Mouse (Mus musculus): ENCODE data around the gene Nrl. TPM values are rescaled to one million over a fixed set of nuclear protein-coding genes. Genes with fewer than 3 reads are reported as not detected.

Nrl gene
- not detected in 2 replicates for polyA plus RNA-seq (2016; fragmentation: Nextera tagmentation; extraction: Ambion mirVana)

DNA sequence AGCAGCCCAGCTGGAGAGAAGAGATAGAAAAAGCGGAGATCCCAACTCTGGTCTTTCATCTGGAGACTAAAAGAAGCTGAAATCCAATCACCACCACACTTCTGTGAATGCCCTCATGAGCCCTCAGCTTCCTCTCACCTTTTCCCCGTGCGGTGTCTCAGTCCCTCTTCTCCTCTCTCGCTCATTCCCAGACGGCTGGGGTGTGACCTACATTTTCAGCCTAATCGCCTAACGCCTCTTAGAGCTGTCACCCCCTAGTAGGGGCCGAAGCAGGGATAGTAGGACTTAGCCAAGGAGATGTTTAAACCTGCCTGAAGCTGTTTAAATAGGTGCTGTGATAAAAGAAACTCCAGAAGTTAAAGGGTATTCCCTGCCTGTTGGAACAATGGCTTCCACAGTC is at the start of gene Nrl:
Gene Nrl (minus strand): TSS at position 197 of the 400 bp plus-strand sequence.
- Histone ChIP-seq H3K9me3 (no peaks in the 10 kb centered on the region), H3K36me3 (no peaks in the 10 kb centered on the region), H3K27ac (no peak within 1 kb of the TSS), H3K27me3 (ENCODE audit: insufficient read depth, poor library complexity, severe bottlenecking) (peaks cover 74% of the 10 kb centered on the region), H3K4me1 (peaks cover 24% of the 10 kb centered on the region), H3K4me3 (0 out of 2 replicates have a peak within 1 kb of the TSS, but pooled peaks have one; percentile 15)
- no peak for DNase-seq (ENCODE audit: low spot score)
- WGBS, result 8% methylated on average over 8 of the region's 8 CpGs

- Histone ChIP-seq H3K27me3 (ENCODE audit: insufficient read depth, poor library complexity, severe bottlenecking) (no peaks in the 10 kb centered on the region), H3K4me3 (no peak overlapping the region), H3K4me1 (peaks cover 26% of the 10 kb centered on the region), H3K36me3 (peaks cover 35% of the 10 kb centered on the region), H3K9me3 (no peaks in the 10 kb centered on the region), H3K27ac (no peak overlapping the region)
- DNase-seq (ENCODE audit: low spot score), result no peak
Observed at GRCm38 (mm10) chr14:55571760-55572159, 47.0 kb upstream of the Nrl start.

GRCm38 (mm10) chr14:55570588-55570987 is 45.8 kb upstream of the Nrl start:
- peaks cover 47% of the 10 kb centered on the region for H3K36me3 ChIP-seq
- H3K27ac ChIP-seq, result no peak overlapping the region

DNA sequence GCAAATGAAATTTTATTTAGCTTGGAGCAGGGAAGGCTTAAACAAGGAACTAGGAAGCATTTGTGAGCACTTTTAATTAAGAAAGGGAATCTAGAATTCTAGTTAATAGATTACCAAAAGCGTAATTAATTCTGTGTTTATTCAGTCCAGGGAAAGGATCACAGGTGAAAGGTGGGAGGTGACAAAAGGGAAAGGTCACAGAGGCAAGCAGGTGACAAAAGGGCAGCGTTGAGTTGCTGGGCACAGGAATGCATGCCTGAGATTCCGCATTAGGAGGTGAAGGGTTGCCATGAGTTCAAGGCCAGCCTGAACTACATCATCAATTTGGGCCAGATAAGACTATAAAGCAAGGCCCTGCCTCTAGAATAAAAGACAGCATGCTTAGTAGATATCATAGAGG is 42.7 kb upstream of the Nrl start:
- no peak for DNase-seq (ENCODE audit: low spot score)
- Histone ChIP-seq H3K9me3 (no peaks in the 10 kb centered on the region), H3K27me3 (ENCODE audit: insufficient read depth, poor library complexity, severe bottlenecking) (no peaks in the 10 kb centered on the region), H3K4me3 (no peak overlapping the region), H3K36me3 (peaks cover 78% of the 10 kb centered on the region), H3K4me1 (peaks cover 3% of the 10 kb centered on the region; the same call in 1 of the 2 replicates), H3K27ac (no peak overlapping the region)
- WGBS, result 77% methylated on average over 3 of the region's 3 CpGs

More at GRCm38 (mm10) chr14:55570588-55570987, 45.8 kb upstream of the Nrl start:
- Histone ChIP-seq H3K4me3 (no peak overlapping the region), H3K4me1 (peaks cover 17% of the 10 kb centered on the region), H3K27me3 (ENCODE audit: insufficient read depth, poor library complexity, severe bottlenecking) (no peaks in the 10 kb centered on the region), H3K9me3 (no peaks in the 10 kb centered on the region)
- DNase-seq (ENCODE audit: low spot score), result no peak
- 85% methylated on average over 2 of the region's 2 CpGs for WGBS

DNA sequence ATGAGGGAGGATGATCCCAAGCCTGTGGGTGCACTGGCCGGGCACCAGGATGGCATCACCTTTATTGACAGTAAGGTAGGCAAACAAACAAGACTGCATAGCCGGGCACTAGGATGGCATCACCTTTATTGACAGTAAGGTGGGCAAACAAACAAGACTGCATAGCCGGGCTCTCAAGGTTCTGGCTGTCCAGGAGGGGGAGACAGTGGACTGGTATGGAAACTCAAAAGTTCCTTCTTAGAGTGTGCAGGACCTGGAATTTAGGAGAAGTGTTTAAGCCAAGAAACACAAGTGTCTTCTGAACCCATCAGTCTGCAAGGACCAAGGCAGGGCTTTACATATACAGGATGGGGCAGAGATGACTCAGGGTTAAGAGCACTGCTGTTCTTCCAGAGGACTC is 41.0 kb upstream of the Nrl start:
- peaks cover 78% of the 10 kb centered on the region for H3K36me3 ChIP-seq

GRCm38 (mm10) chr14:55563249-55563648 is 38.5 kb upstream of the Nrl start:
- Histone ChIP-seq H3K9me3 (no peaks in the 10 kb centered on the region), H3K36me3 (peaks cover 57% of the 10 kb centered on the region), H3K4me1 (peaks cover 11% of the 10 kb centered on the region), H3K27ac (no peak overlapping the region), H3K27me3 (ENCODE audit: insufficient read depth, poor library complexity, severe bottlenecking) (no peaks in the 10 kb centered on the region), H3K4me3 (no peak overlapping the region)
- 88% methylated on average over 11 of the region's 11 CpGs for WGBS
- no peak for DNase-seq (ENCODE audit: low spot score)

More for the DNA sequence above, 41.0 kb upstream of the Nrl start:
- Histone ChIP-seq H3K27me3 (ENCODE audit: insufficient read depth, poor library complexity, severe bottlenecking) (no peaks in the 10 kb centered on the region), H3K4me3 (no peak overlapping the region), H3K4me1 (peaks cover 13% of the 10 kb centered on the region), H3K27ac (no peak overlapping the region), H3K9me3 (no peaks in the 10 kb centered on the region)
- no peak for DNase-seq (ENCODE audit: low spot score)
- 74% methylated on average over 3 of the region's 3 CpGs for WGBS

- H3K4me3 ChIP-seq, result no peak overlapping the region
- H3K4me1 ChIP-seq, result peaks cover 13% of the 10 kb centered on the region
- H3K36me3 ChIP-seq, result peaks cover 43% of the 10 kb centered on the region
- 84% methylated on average over 10 of the region's 10 CpGs for WGBS
- no peak for DNase-seq (ENCODE audit: low spot score)
- no peaks in the 10 kb centered on the region for H3K27me3 ChIP-seq (ENCODE audit: insufficient read depth, poor library complexity, severe bottlenecking)
- no peak overlapping the region for H3K27ac ChIP-seq
- H3K9me3 ChIP-seq, result no peaks in the 10 kb centered on the region
Observed at GRCm38 (mm10) chr14:55561860-55562259, 37.1 kb upstream of the Nrl start.

GRCm38 (mm10) chr14:55560202-55561073 is 35.7 kb upstream of the Nrl start, which contains the start of gene A730061H03Rik:
Gene A730061H03Rik (minus strand): TSS chr14:55560406.
- no peaks in the 10 kb centered on the region for H3K27me3 ChIP-seq (ENCODE audit: insufficient read depth, poor library complexity, severe bottlenecking)
- peaks cover 29% of the 10 kb centered on the region for H3K36me3 ChIP-seq
- H3K9me3 ChIP-seq, result no peaks in the 10 kb centered on the region
- H3K4me1 ChIP-seq, result peaks cover 16% of the 10 kb centered on the region
- peak within 1 kb of the TSS; percentile 77 for H3K4me3 ChIP-seq
- peak within 1 kb of the TSS; percentile 98 for H3K27ac ChIP-seq
- peak; percentile 100 for DNase-seq (ENCODE audit: low spot score)
- WGBS, result under 1% methylated on average over 51 of the region's 51 CpGs

- Histone ChIP-seq H3K36me3 (peaks cover 23% of the 10 kb centered on the region), H3K27me3 (ENCODE audit: insufficient read depth, poor library complexity, severe bottlenecking) (no peaks in the 10 kb centered on the region), H3K9me3 (no peaks in the 10 kb centered on the region), H3K4me3 (peak within 1 kb of the TSS; percentile 77), H3K27ac (peak within 1 kb of the TSS; percentile 98), H3K4me1 (peaks cover 16% of the 10 kb centered on the region)
- peak; percentile 97 for DNase-seq (ENCODE audit: low spot score)
- WGBS, result under 1% methylated on average over 27 of the region's 27 CpGs
Observed at GRCm38 (mm10) chr14:55559799-55560201, 35.0 kb upstream of the Nrl start, which contains the start of gene Dcaf11. Gene Dcaf11 (plus strand): TSS chr14:55560006.

- 52% methylated on average over 6 of the region's 6 CpGs for WGBS
- peak overlapping the region; percentile 98 for H3K27ac ChIP-seq
- peak overlapping the region; percentile 77 for H3K4me3 ChIP-seq
Observed at GRCm38 (mm10) chr14:55558740-55559448, 34.1 kb upstream of the Nrl start.

DNA sequence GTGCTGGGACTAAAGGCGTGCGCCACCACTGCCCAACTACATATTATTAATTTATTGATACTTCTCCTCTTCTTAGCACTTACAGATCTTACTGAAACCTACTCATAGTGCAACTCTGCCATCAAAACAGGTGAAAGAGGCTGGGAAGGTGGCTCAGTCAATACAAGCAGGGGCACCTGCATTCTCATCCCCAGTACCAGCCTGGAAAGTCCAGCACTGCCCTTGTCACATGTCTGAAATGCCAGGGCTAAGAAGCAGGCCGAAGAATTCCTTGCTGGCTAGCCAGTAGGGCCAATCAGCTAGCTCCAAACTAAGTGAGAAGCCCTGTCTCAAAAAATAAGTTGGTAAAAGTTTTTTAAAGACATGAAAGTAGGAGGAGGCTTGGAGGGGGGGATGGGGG is 32.8 kb upstream of the Nrl start:
- no peak overlapping the region for H3K4me3 ChIP-seq
- DNase-seq (ENCODE audit: low spot score), result no peak
- WGBS, result 81% methylated on average over 3 of the region's 3 CpGs
- H3K27ac ChIP-seq, result no peak overlapping the region
- H3K9me3 ChIP-seq, result no peaks in the 10 kb centered on the region
- 0 out of 2 replicates have a peak, but pooled peaks cover under 1% of the 10 kb centered on the region for H3K36me3 ChIP-seq
- peaks cover 16% of the 10 kb centered on the region for H3K4me1 ChIP-seq
- no peaks in the 10 kb centered on the region for H3K27me3 ChIP-seq (ENCODE audit: insufficient read depth, poor library complexity, severe bottlenecking)

More at GRCm38 (mm10) chr14:55558740-55559448, 34.1 kb upstream of the Nrl start:
- Histone ChIP-seq H3K27me3 (ENCODE audit: insufficient read depth, poor library complexity, severe bottlenecking) (no peaks in the 10 kb centered on the region), H3K4me1 (peaks cover 16% of the 10 kb centered on the region), H3K36me3 (peaks cover 14% of the 10 kb centered on the region; the same call in 1 of the 2 replicates), H3K9me3 (no peaks in the 10 kb centered on the region)
- no peak for DNase-seq (ENCODE audit: low spot score)

GRCm38 (mm10) chr14:55557003-55557402 is 32.2 kb upstream of the Nrl start:
- Histone ChIP-seq H3K27ac (no peak overlapping the region), H3K36me3 (no peaks in the 10 kb centered on the region), H3K9me3 (no peaks in the 10 kb centered on the region), H3K4me1 (peaks cover 16% of the 10 kb centered on the region), H3K27me3 (ENCODE audit: insufficient read depth, poor library complexity, severe bottlenecking) (no peaks in the 10 kb centered on the region), H3K4me3 (no peak overlapping the region)
- 29% methylated on average over 5 of the region's 5 CpGs for WGBS
- DNase-seq (ENCODE audit: low spot score), result peak; percentile 89

- Histone ChIP-seq H3K9me3 (no peaks in the 10 kb centered on the region), H3K36me3 (no peaks in the 10 kb centered on the region), H3K27me3 (ENCODE audit: insufficient read depth, poor library complexity, severe bottlenecking) (no peaks in the 10 kb centered on the region), H3K27ac (no peak overlapping the region), H3K4me1 (peaks cover 5% of the 10 kb centered on the region; the same call in 1 of the 2 replicates), H3K4me3 (no peak overlapping the region)
- 54% methylated on average over 3 of the region's 3 CpGs for WGBS
- DNase-seq (ENCODE audit: low spot score), result no peak
Observed at GRCm38 (mm10) chr14:55555788-55556187, 31.0 kb upstream of the Nrl start.

Measured in heart, embryonic 10.5 days (tissue).